8 mouse cellular contexts compared by ENCODE assay signal in the genomic region with DNA sequence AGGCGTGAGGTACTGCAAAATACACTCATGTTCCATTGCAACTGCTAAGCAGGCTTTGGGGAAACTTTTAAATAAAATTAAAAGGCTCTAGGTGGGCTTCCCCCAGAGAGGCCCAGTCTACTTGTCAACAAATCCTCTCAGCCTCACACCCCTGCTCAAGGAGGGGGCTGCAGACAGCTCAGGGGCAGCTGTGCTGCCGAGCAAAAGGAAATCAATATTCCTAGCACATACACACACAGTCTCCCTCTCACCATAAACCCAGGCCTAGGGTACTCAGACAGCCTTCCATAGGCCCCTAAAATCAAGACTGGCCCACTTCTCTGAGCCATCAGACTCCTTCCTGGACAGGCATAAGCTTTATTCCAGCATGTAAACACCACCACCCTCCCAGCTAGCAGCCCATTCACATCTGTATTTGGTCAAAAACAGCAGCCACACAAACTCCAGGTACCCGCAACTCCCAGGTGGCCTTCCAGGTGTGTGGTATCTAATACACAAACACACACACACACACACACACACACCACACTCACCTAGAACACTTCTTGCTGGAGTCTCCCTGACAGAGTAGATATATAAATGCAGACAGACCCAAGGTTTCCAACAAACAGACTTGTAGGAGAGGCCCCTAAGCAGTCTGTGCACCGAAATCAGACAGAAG.
DNase-seq lines count a peak whose midpoint lies in the region; ATAC-seq and TF ChIP-seq lines count a peak whose summit lies in the region.

No protein-coding gene starts in this region.

- intact Hi-C loops in heart, postnatal 14 days (cut with DNase I): no loop called here

- peak overlapping the region; percentile 91 for H3K27ac ChIP-seq in heart, embryonic 15.5 days
- H3K27ac ChIP-seq in heart, embryonic 16.5 days (ENCODE audit: low read length): peak overlapping the region; percentile 92
- H3K27ac ChIP-seq in liver, postnatal 0 days (ENCODE audit: low read depth): peak overlapping the region; percentile 89

- TF ChIP-seq CTCF in liver, postnatal 0 days (IDR thresholded peaks at IDR 0.05; ENCODE audit: low read depth): no peak

- peak overlapping the region; percentile 81 for H3K4me3 ChIP-seq in heart, embryonic 15.5 days
- H3K4me3 ChIP-seq in heart, embryonic 16.5 days (ENCODE audit: low read length): peak overlapping the region; percentile 89
- peak overlapping the region; percentile 86 for H3K4me3 ChIP-seq in liver, postnatal 0 days (ENCODE audit: low read depth, low read length)

- H3K4me2 ChIP-seq in heart, embryonic 15.5 days: peak overlapping the region; percentile 82
- peak overlapping the region; percentile 94 for H3K4me2 ChIP-seq in heart, embryonic 16.5 days (ENCODE audit: low read depth, low read length)
- H3K4me2 ChIP-seq in liver, postnatal 0 days (ENCODE audit: low read depth, low read length): peak overlapping the region; percentile 96

- peaks cover 81% of the 10 kb centered on the region for H3K4me1 ChIP-seq in heart, embryonic 15.5 days (replicated peaks)
- H3K4me1 ChIP-seq in heart, embryonic 16.5 days (ENCODE audit: control insufficient read depth, insufficient read depth, low read length): peaks cover 78% of the 10 kb centered on the region
- H3K4me1 ChIP-seq in liver, postnatal 0 days (ENCODE audit: insufficient read depth): peaks cover 62% of the 10 kb centered on the region

- no peaks in the 10 kb centered on the region for H3K27me3 ChIP-seq in heart, embryonic 15.5 days
- no peaks in the 10 kb centered on the region for H3K27me3 ChIP-seq in heart, embryonic 16.5 days (ENCODE audit: control insufficient read depth, insufficient read depth, low read length)
- H3K27me3 ChIP-seq in liver, postnatal 0 days (ENCODE audit: insufficient read depth, low read length): no peaks in the 10 kb centered on the region

- H3K36me3 ChIP-seq in heart, embryonic 15.5 days: no peaks in the 10 kb centered on the region
- no peaks in the 10 kb centered on the region for H3K36me3 ChIP-seq in heart, embryonic 16.5 days (ENCODE audit: control insufficient read depth, insufficient read depth)
- H3K36me3 ChIP-seq in liver, postnatal 0 days (replicated peaks; ENCODE audit: insufficient read depth, low read length): 0 out of 2 replicates have a peak, but pooled peaks cover 5% of the 10 kb centered on the region

- no peak for DNase-seq in heart, postnatal 14 days
- DNase-seq in adipocyte (ENCODE audit: low spot score): peak; percentile 51
- peak; percentile 24 for DNase-seq in liver, postnatal 0 days
- DNase-seq in urinary bladder, postnatal 25 days (ENCODE audit: low spot score): no peak
- DNase-seq in layer of hippocampus, postnatal 36 days: no peak
- no peak for DNase-seq in yolk sac, embryonic 10.5 days (ENCODE audit: low spot score)

- no peaks in the 10 kb centered on the region for H3K9me3 ChIP-seq in heart, embryonic 15.5 days (replicated peaks)
- H3K9me3 ChIP-seq in heart, embryonic 16.5 days (replicated peaks; ENCODE audit: control insufficient read depth, low read length): no peaks in the 10 kb centered on the region
- no peaks in the 10 kb centered on the region for H3K9me3 ChIP-seq in liver, postnatal 0 days (ENCODE audit: low read length)

- TF ChIP-seq EP300 in liver, postnatal 0 days (IDR thresholded peaks at IDR 0.05; ENCODE audit: low read depth): no peak

- 53% methylated on average over 4 of the region's 4 CpGs for WGBS in heart, embryonic 15.5 days
- 40% methylated on average over 4 of the region's 4 CpGs for WGBS in heart, embryonic 16.5 days
- WGBS in liver, postnatal 0 days (ENCODE audit: insufficient replicate concordance): 46% methylated on average over 4 of the region's 4 CpGs

- H3K9ac ChIP-seq in heart, embryonic 15.5 days: peak overlapping the region; percentile 87
- H3K9ac ChIP-seq in heart, embryonic 16.5 days (ENCODE audit: low read length): peak overlapping the region; percentile 97
- H3K9ac ChIP-seq in liver, postnatal 0 days (replicated peaks): peak overlapping the region; percentile 94

- ATAC-seq in heart, embryonic 15.5 days (replicated peaks; ENCODE audit: insufficient number of reproducible peaks, insufficient read depth, low FRiP score, low read depth): no peak
- ATAC-seq in heart, embryonic 16.5 days (replicated peaks; ENCODE audit: extremely low read depth, insufficient read depth, low FRiP score): no peak
- no peak for ATAC-seq in liver, postnatal 0 days

Comparison
In these comparisons a context has a peak if more than half of its experiments do, and no peak if none do; other contexts are left out.
1. DNase-seq: peak in adipocyte (single experiment) and liver, postnatal 0 days (single experiment); none in heart, postnatal 14 days (0 of 2), urinary bladder, postnatal 25 days (single experiment), layer of hippocampus, postnatal 36 days (0 of 2) and yolk sac, embryonic 10.5 days (single experiment).
2. Peak in every context shown above with its lines, with median percentiles within 50 percentile points of each other: H3K27ac ChIP-seq, H3K4me2 ChIP-seq, H3K4me3 ChIP-seq and H3K9ac ChIP-seq.